ENCODE assay signal across 8 mouse cellular contexts in the genomic region with DNA sequence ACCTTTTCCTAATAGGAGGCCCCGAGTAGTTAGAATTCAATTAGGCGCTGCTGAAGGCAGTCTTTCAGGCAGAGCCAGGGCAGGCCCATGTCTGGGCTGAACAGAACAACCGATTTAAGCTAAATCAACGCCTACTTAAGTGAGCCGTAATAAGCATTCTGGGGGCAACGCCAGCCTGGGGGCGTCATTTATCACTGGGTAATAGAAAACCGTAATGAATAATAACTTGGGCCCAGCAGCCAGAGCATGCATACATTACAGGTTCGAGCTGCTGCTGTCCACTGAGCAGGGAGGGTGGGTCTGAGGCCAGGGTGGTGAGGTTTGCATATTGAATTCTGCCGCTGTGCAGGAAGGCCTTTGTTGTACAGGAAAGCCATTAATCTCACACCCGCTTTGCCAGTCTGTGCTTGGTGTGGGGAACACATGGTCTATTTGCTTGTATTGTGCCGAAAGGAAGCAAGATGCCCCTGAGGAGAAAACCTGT.
A peak's percentile ranks its signal among the peaks of the same experiment; 100 is the strongest.
DNase-seq lines count a peak whose midpoint lies in the region; ATAC-seq and TF ChIP-seq lines count a peak whose summit lies in the region.
"Had no signal": no experiment of that assay in that cellular context is flagged by ENCODE, and none has a peak within 500 bp of the region (broad histone marks: within the 10 kb centered on the region; RNA-seq: fewer than 3 reads in every experiment).

No protein-coding gene starts in this region.

- no peak for TF ChIP-seq CTCF in intestine, postnatal 0 days (IDR thresholded peaks at IDR 0.05; ENCODE audit: low read depth)

- H3K9me3 ChIP-seq in embryonic facial prominence, embryonic 13.5 days, result no peaks in the 10 kb centered on the region
- no peaks in the 10 kb centered on the region for H3K9me3 ChIP-seq in hindbrain, embryonic 11.5 days (ENCODE audit: control insufficient read depth, low read length)
- H3K9me3 ChIP-seq in intestine, postnatal 0 days (ENCODE audit: control insufficient read depth), result no peaks in the 10 kb centered on the region

- H3K27ac ChIP-seq in embryonic facial prominence, embryonic 13.5 days, result no peak overlapping the region
- H3K27ac ChIP-seq in hindbrain, embryonic 11.5 days (ENCODE audit: low read depth, low read length), result peak overlapping the region; percentile 83
- H3K27ac ChIP-seq in intestine, postnatal 0 days (ENCODE audit: low read depth, low read length), result no peak overlapping the region

- H3K9ac ChIP-seq in embryonic facial prominence, embryonic 13.5 days, result no peak overlapping the region
- H3K9ac ChIP-seq in hindbrain, embryonic 11.5 days (ENCODE audit: low read depth, low read length), result peak overlapping the region; percentile 27; the same call in 1 of the 2 replicates
- no peak overlapping the region for H3K9ac ChIP-seq in intestine, postnatal 0 days (ENCODE audit: low read depth, low read length)

- no peak overlapping the region for H3K4me3 ChIP-seq in embryonic facial prominence, embryonic 13.5 days
- H3K4me3 ChIP-seq in hindbrain, embryonic 11.5 days (ENCODE audit: low read depth, low read length), result no peak overlapping the region
- no peak overlapping the region for H3K4me3 ChIP-seq in intestine, postnatal 0 days (ENCODE audit: low read depth, low read length)

- peak; percentile 71 for DNase-seq in hindbrain, embryonic 11.5 days (ENCODE audit: low spot score)
- DNase-seq in layer of hippocampus, adult 8-10 months (ENCODE audit: low spot score in 2 of 2), result peak; percentile 17 to 65
- peak; percentile 45 for DNase-seq in neural tube, embryonic 10.5 days (ENCODE audit: extremely low spot score, low spot score)
- no peak for DNase-seq in spleen, adult 18-20 months
- DNase-seq: cerebellum, postnatal 36 days had no signal

- no peaks in the 10 kb centered on the region for H3K27me3 ChIP-seq in embryonic facial prominence, embryonic 13.5 days
- no peaks in the 10 kb centered on the region for H3K27me3 ChIP-seq in hindbrain, embryonic 11.5 days (ENCODE audit: control insufficient read depth, insufficient read depth, low read length)
- H3K27me3 ChIP-seq in intestine, postnatal 0 days (replicated peaks; ENCODE audit: control insufficient read depth, insufficient read depth, low read length), result no peaks in the 10 kb centered on the region

- 0 out of 2 replicates have a peak, but pooled peaks cover 3% of the 10 kb centered on the region for H3K4me1 ChIP-seq in embryonic facial prominence, embryonic 13.5 days
- peaks cover 7% of the 10 kb centered on the region for H3K4me1 ChIP-seq in hindbrain, embryonic 11.5 days (replicated peaks; ENCODE audit: control insufficient read depth, insufficient read depth, low read length)
- H3K4me1 ChIP-seq in intestine, postnatal 0 days (replicated peaks; ENCODE audit: control insufficient read depth, insufficient read depth, low read length), result no peaks in the 10 kb centered on the region

- no peaks in the 10 kb centered on the region for H3K36me3 ChIP-seq in embryonic facial prominence, embryonic 13.5 days
- H3K36me3 ChIP-seq in hindbrain, embryonic 11.5 days (ENCODE audit: control insufficient read depth, insufficient read depth, low read length), result no peaks in the 10 kb centered on the region
- H3K36me3 ChIP-seq in intestine, postnatal 0 days (ENCODE audit: control insufficient read depth, insufficient read depth), result no peaks in the 10 kb centered on the region

- WGBS in embryonic facial prominence, embryonic 13.5 days, result 39% methylated on average over 12 of the region's 12 CpGs
- 32% methylated on average over 12 of the region's 12 CpGs for WGBS in hindbrain, embryonic 11.5 days
- 62% methylated on average over 12 of the region's 12 CpGs for WGBS in intestine, postnatal 0 days

- no peak overlapping the region for H3K4me2 ChIP-seq in embryonic facial prominence, embryonic 13.5 days
- no peak overlapping the region for H3K4me2 ChIP-seq in hindbrain, embryonic 11.5 days (replicated peaks; ENCODE audit: low read depth, low read length)
- no peak overlapping the region for H3K4me2 ChIP-seq in intestine, postnatal 0 days (replicated peaks; ENCODE audit: low read depth)

- 0 out of 2 replicates have a peak, but pooled peaks have one; percentile 3 for ATAC-seq in embryonic facial prominence, embryonic 13.5 days (ENCODE audit: insufficient number of reproducible peaks, insufficient read depth, low FRiP score, low TSS enrichment, low read depth)
- peak; percentile 97 for ATAC-seq in hindbrain, embryonic 11.5 days (ENCODE audit: low FRiP score)
- no peak for ATAC-seq in megakaryocyte-erythroid progenitor cell, adult 5-6 weeks (replicated peaks; ENCODE audit: low FRiP score, low TSS enrichment, poor library complexity, severe bottlenecking)
- no peak for ATAC-seq in intestine, postnatal 0 days

Comparison
In these comparisons a context has a peak if more than half of its experiments do, and no peak if none do; other contexts are left out.
1. ATAC-seq: peak in embryonic facial prominence, embryonic 13.5 days (single experiment) and hindbrain, embryonic 11.5 days (single experiment); none in megakaryocyte-erythroid progenitor cell, adult 5-6 weeks (single experiment) and intestine, postnatal 0 days (single experiment).
2. DNase-seq: peak in hindbrain, embryonic 11.5 days (single experiment), layer of hippocampus, adult 8-10 months (2 of 2) and neural tube, embryonic 10.5 days (single experiment); none in spleen, adult 18-20 months (0 of 2).